Mouse (Mus musculus): ENCODE measurements around the gene Prm3. TPM values are rescaled to one million over a fixed set of nuclear protein-coding genes. Genes with fewer than 3 reads are reported as not detected.
A peak's percentile ranks its signal among the peaks of the same experiment; 100 is the strongest.

The Prm3 gene
- total RNA-seq (2017) = not detected in 3 replicates

DNA sequence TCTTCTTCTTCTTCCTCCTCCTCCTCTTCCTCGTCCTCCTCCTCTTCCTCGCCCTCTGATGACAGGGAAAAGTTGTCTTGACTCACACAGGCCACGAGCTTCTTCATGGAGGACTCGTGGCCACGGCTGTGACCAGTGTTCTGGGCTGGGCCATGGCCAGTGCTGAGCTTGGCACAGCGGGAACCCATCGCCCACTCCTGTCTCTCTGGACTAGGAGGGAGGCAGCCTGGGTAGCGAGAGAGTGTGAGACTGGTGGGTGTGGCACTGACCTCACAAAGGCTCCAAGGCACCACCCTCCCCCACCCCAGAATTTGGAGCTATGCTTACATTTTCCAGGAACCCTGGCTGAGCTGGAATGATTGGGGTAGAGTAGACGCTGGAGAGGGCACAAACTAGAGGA is at the start of gene Prm3:
Gene Prm3, minus strand, starts transcription at position 213 of the 400 bp plus-strand sequence.
- no peak for ATAC-seq (replicated peaks; ENCODE audit: insufficient number of reproducible peaks, low FRiP score, low TSS enrichment, poor library complexity, severe bottlenecking)

DNA sequence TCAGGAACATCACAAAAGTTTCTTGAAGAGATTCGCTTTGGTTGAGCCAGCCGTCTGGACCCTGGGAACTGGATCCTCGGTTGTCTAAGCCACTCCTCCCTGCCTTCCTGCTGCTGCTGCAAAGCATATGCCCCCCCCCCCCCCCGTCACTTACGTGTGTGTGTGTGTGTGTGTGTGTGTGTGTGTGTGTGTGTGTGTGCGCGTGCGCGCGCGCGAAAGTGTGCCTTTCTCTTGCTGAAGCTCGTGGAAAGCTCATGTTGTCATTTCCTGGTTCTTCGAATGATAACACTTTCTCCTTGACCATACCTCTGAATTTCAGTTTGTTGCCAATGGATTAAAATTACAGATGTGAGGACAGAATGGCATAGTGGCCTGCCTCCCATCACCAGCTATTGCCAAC is 49.3 kb upstream of the Prm3 start:
- ATAC-seq (replicated peaks; ENCODE audit: insufficient number of reproducible peaks, low FRiP score, low TSS enrichment, poor library complexity, severe bottlenecking) = no peak

DNA sequence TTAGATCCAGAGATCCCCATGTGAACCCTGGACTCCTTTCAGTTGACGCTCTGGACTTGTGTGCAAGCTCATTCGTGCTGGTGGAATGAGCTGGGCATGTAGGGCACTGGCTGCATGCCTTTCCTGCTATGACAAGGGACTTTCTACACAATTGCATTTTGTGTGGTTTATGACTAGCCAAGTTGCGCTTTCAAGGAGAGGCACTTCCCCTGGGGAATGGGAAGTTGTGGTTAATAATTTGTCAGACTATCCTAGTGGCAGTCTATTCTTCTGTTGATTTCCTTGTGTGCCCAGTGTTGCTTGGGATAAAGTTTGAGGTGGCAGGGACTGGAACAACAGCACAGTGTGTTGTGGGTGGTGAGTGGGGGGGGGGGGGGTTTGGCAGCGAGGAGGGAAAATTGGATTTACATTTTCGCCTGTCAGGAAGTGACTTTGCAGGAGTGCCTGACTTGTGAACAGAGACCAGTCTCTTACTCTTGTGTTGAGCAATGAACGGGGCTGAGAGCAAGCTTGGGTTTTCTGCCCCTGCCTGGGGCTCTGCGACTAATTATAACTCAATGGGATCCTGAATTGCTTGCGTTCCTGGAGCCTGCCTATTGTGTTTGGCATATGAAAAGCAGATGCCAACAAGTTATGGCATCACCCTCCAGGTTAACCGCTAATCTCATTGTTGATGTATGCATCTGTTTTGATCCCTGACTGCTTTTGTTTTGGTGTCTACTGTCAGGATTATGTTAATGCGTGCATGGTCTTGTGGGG is 48.0 kb upstream of the Prm3 start:
- peak; percentile 76 for ATAC-seq (replicated peaks; ENCODE audit: insufficient number of reproducible peaks, low FRiP score, low TSS enrichment, poor library complexity, severe bottlenecking)

DNA sequence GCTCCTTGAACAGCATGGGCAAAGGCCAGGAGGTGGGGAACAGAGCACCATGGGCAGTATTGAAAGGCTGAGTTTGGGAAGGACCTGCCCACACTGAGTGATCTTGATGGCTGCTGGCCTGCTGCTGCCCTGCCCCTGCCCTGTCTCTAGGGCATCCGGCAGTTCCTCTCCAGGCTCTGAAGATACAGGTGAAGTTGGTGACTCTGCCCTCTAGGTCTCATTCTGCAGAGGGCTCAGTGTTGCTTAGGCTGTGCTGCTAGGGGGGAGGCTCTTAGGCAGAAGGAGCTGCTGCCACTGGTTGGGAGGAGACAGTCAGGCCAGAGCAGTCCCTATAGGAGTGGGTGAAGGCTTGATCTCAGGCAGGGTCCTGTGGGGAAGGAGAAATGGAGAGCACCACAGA is 47.2 kb upstream of the Prm3 start:
- 0 out of 2 replicates have a peak, but pooled peaks have one; percentile 7 for ATAC-seq (replicated peaks; ENCODE audit: insufficient number of reproducible peaks, low FRiP score, low TSS enrichment, poor library complexity, severe bottlenecking)

DNA sequence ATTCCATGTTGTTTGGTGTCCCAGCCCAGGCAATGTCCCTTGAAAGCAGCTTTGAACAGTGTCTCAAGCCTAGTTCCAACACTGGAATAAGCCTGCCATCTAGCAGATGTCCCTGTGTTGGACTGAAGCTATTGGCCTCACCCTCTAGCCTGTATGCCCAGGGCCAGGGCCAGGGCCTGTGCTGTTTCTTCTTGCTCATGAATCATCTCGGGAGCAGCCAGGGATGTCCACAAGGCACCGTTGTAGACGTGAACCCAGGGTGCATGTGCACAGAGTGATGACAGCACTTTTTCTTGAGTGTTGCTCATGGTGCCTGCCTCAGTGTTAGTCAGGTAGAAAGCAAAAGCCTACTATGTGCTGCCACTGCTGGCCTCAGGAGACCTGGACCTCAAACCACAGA is 46.5 kb upstream of the Prm3 start:
- ATAC-seq (replicated peaks; ENCODE audit: insufficient number of reproducible peaks, low FRiP score, low TSS enrichment, poor library complexity, severe bottlenecking) = no peak

DNA sequence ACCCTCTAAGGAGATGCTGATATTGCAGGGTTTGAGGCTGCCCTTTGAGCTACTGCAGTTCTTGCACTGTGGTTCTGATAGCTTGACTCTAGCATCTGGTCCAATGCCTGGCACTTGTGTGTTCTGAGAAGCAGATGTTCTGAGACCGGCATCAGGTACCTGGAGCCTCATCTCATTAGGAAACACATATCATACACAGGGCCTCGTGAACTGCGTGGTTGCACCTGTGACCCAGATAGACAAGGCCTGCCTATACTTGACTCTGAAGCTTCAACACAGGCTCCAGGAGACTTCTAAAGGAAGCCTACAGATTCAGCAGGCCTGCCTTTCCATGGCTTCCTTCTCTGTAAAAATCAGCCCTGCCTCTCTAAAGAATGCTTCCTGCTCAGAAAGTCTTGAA is 45.7 kb upstream of the Prm3 start:
- ATAC-seq (replicated peaks; ENCODE audit: insufficient number of reproducible peaks, low FRiP score, low TSS enrichment, poor library complexity, severe bottlenecking) = no peak

DNA sequence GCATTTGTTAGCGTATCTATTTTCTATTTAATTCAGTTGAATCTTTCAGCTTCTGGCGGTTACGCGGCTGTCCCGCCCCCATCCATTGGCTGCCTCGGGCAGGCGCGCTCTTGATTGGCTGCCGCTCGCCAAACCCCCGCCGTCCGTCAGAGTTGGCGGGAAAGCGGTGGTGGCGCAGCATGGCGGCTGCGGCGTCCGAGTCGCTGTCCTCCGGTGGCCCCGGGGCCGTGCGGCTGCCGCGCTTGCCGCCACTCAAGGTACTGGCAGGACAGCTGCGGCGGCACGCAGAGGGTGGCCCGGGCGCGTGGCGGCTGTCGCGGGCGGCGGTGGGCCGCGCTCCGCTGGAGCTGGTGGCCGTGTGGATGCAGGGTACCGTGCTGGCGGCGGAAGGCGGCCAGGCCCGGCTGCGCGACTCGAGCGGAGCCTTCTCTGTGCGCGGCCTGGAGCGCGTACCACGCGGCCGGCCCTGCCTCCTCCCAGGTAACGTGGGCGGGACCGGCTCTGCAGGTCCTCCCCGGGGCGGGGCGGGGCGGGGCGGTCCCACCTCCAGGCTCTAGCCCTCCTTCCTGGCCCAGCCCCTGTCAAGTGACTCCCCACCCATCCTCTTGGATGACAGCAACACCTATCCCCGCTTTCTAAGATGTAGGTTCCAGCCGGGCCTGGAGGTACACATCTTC is 44.3 kb upstream of the Prm3 start, which contains the start of gene Rmi2:
Gene Rmi2, plus strand, starts transcription at position 149 of the 677 bp plus-strand sequence.
- peak; percentile 58 for ATAC-seq (replicated peaks; ENCODE audit: insufficient number of reproducible peaks, low FRiP score, low TSS enrichment, poor library complexity, severe bottlenecking)

DNA sequence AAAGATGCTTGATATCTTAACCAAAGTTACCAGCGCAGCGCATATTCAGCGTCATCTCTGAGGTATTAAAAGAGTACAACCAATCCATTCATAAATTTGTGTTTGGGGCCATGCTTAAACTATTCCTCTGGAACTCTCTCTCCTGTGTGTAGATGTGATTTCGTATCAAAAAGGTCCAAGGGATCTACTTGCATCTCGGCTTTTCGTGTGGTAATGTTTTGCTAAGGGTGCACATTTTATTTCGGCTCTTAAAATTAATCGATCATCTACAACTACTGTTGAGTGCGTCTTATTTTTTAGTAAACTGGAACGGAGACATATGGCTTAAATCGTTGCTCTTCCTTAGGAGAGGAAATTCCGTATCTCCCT is 43.8 kb upstream of the Prm3 start:
- ATAC-seq (replicated peaks; ENCODE audit: insufficient number of reproducible peaks, low FRiP score, low TSS enrichment, poor library complexity, severe bottlenecking) = no peak

DNA sequence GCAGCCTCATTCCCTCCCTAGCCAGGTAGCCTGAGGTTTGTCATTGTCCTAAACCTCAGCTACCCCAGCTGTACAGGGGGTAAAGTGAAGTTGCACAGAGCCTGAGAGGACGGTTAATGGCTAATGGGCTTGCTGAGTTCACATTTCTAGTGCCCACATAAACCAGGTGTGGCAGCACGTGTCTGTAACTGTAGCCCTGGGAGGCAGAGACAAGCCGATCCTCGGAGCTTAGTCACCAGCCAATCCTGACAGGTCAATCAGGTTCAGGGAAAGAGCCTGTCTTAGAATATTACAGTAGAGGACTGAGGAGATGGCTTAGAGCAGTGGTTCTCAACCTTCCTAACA is 37.7 kb upstream of the Prm3 start:
- no peak for ATAC-seq (replicated peaks; ENCODE audit: insufficient number of reproducible peaks, low FRiP score, low TSS enrichment, poor library complexity, severe bottlenecking)

DNA sequence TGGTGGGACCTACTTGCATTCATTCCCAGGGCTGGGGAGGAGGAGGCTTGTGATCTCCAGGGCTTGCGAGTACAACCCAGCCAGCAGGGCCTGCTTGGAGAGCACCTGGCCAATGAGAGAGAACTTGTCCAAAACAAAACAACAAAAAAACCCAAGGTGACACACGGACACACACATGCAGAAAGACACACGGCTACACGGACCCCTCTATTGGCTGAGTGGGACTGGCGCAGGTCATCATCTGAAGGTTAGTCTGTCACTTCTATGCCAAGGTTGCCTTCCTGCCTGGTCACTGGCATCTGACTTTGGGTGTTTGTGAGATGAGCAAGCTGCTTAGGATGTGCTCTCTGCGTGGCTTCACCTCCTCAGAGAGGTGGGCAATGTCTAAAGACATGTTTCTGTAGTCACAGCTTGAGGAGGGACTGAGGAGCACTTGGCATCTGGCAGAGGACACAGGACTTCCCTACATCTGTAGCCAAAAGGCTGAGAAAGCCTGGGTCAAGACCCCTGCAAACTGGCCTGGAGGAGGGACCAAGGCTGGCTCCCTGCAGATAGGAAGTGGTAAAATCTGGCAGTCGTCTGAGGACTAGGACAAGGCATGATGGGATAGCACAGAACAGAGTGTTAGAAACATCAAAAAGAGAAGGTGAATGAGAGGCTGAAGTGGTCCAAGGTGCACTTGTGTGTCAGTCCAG is 37.2 kb upstream of the Prm3 start:
- ATAC-seq (replicated peaks; ENCODE audit: insufficient number of reproducible peaks, low FRiP score, low TSS enrichment, poor library complexity, severe bottlenecking) = no peak

DNA sequence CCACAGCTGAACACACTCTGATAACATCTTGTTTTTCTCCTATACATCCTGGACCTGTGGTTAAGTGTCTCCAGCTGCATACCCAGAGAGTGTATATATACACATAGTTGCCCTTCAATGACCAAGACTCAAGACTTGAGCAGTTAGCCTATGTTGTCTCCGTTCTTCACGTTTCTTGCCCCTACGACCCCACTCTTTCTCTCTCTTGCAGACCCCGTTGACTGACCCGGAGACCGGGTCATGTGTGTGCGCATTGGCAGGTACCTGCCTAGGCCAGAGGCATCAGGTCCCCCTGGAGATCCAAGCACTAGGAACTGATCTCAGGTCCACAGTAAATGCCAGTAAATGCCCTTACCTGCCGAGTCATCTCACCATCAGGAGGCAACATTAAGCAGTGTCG is 36.6 kb upstream of the Prm3 start:
- no peak for ATAC-seq (replicated peaks; ENCODE audit: insufficient number of reproducible peaks, low FRiP score, low TSS enrichment, poor library complexity, severe bottlenecking)

DNA sequence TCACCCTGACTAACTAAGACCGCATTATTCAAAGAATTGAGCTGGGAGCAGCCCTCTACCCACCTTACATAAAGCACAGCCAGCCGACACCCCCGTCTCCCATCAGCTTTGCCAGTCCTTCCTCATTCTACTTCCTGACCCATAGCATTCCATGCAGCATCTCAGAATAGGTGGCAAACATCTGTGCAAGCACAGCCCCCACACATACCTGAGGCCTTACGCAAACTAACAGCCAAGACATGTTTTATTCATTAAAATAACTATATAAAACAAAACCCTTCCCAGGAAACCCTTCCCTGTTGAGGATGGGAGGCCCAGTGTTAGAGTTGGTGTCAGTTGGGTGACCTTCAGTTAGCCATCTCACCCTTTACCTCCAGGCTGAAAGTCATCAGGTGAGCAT is 35.1 kb upstream of the Prm3 start:
- ATAC-seq (replicated peaks; ENCODE audit: insufficient number of reproducible peaks, low FRiP score, low TSS enrichment, poor library complexity, severe bottlenecking) = no peak

DNA sequence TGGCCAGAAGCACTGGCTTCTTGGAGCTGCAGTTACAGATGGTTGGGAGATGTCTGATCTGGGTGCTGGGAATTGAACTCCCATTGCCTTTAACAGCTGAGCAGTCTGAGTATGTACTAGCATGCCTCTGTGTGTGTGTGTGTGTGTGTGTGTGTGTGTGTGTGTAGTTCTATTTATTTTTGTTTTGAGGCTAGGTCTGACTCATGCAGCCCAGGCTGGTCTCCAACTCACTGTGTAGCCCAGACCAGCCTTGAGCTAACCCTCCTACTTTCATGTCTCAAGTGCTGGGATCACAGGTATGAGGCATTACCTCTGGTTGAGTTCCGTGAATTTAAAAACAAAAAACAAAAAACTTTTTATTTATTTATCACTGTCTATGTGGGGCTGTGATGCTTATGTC is 33.8 kb upstream of the Prm3 start:
- ATAC-seq (replicated peaks; ENCODE audit: insufficient number of reproducible peaks, low FRiP score, low TSS enrichment, poor library complexity, severe bottlenecking) = no peak

DNA sequence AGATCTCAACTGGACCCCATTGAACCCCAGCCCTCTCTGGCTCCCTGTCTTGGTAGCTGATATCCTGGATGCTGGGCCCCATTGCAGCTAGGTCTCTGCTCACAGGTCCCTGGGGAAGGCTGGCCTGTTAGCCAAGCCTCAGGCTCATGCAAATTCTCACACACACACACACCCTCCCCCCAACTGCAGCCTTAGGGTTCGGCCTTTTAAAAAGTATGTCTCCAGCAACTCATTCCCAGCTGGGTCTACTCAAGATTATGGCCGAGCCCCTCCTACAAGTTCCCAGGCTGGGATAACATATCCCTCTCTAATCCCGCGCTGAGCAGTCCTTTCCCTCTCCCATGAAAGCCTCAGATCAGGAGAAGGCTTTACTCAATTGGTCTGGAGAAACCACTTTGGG is 30.7 kb upstream of the Prm3 start:
- ATAC-seq (replicated peaks; ENCODE audit: insufficient number of reproducible peaks, low FRiP score, low TSS enrichment, poor library complexity, severe bottlenecking) = no peak

DNA sequence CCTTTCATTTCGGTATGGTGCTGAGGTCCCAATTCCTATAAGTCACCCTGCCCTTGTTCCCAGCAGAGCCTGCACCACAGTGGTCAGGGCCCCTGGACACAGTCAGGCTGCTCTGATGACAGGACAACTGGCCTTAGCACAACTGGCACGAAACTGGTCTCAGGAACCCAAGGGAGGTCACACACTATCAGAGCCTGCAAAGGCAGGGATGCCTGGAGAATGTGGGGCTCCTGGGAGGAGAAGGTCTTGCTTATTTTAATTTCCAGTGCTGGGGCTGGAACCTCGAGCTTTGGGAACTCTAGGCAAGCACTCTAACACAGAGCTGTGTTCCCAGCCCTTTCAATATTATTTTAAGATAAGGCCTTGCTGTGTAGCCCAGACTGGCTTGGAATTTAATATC is 29.3 kb upstream of the Prm3 start:
- ATAC-seq (replicated peaks; ENCODE audit: insufficient number of reproducible peaks, low FRiP score, low TSS enrichment, poor library complexity, severe bottlenecking) = no peak

DNA sequence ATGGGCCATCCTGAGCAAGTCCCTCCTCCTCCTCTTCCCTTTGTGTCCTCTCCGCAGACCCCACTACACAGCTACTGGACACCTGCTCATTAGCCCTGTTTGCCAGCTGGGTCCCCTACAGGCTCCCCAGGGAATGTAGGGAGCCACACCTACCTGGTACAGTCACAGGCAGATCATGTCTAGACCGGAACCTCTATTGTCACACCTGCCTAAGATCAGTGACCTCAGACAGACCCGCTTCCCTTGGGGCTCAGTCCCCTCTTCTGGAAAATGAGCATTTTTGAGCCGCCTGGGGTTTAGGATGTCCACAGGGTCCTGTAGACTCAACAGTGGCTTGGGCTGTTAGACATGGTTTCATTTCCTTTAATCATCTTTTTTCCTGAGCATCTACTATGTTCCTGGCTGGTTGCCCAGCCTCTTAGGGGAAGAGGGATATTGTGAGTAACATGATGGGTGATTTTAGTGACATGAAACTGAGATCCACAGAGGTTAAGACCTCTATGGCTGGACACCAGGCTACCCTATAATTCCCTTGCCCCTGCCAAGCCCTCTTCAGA is 27.9 kb upstream of the Prm3 start:
- no peak for ATAC-seq (replicated peaks; ENCODE audit: insufficient number of reproducible peaks, low FRiP score, low TSS enrichment, poor library complexity, severe bottlenecking)

DNA sequence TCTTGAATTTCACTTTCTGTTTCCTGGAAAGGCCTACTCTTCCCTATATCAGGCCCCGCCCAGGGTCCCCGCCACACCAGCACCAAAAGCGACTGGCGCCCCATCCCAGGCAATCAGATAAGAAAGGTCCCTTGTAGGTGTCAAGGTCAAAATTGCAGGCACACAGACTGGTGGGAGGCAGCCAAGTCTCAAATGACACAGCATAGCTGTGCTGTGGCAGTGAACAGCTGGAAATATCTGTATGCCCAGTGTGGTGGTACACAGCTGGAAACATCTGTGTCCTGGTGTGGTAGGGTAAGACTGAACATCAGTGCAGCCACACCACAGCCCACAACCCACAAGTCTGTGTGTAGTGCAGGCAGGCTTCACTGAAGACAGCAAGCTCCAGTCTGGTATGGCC is 24.1 kb upstream of the Prm3 start:
- no peak for ATAC-seq (replicated peaks; ENCODE audit: insufficient number of reproducible peaks, low FRiP score, low TSS enrichment, poor library complexity, severe bottlenecking)

DNA sequence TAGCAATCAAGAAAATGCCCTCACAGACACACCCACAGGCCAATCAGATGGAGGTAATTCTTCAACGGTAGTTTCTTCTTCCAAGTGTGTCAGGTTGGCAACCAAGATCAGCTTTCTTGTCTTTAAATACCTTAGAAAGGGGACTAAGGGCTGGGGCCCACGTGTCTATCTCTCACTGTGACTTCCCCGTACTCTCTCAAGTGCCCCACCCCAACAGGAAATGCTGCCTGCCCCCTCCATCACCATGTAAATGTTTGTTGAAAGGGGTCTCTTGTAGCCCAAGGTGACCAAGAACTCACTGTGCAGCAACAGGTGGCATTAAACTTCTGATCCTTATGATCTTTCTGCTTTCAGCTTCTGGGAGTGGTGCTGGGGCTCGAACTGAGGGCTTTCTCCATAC is 23.0 kb upstream of the Prm3 start:
- no peak for ATAC-seq (replicated peaks; ENCODE audit: insufficient number of reproducible peaks, low FRiP score, low TSS enrichment, poor library complexity, severe bottlenecking)

DNA sequence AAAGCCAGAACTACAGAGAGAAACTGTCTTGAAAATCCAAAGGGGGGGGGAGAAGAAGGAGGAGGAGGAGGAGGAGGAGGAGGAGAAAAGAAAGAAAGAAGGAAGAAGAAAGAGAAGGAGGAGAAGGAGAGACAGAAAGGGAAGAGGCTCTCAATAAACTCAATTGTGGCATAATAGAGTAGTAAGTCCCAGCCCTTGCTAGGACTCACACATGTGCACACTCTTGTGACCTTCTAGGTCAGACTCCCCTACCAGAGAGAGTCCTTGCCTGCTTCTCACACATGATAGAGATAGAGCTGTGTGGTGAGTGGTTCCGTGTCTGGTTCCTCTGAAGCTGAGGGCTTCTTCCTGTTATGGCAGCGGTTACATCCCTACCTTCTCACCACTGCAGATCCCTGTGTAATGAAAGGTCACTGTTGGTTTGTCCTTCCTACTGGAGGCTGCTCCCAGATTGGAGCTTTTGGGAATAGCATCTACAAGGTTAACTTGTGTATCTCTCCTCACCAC is 22.2 kb upstream of the Prm3 start, which contains the start of gene Gm11172:
Gene Gm11172, plus strand, starts transcription at position 51 of the 507 bp plus-strand sequence.
- ATAC-seq (replicated peaks; ENCODE audit: insufficient number of reproducible peaks, low FRiP score, low TSS enrichment, poor library complexity, severe bottlenecking) = no peak

All from monocyte, adult 5-6 weeks (primary cell).